Mouse (Mus musculus) intestine, embryonic 16.5 days (tissue): ENCODE data around the gene Ahnak2. TPM values are rescaled to one million over a fixed set of nuclear protein-coding genes. Genes with fewer than 3 reads are reported as not detected.

Source experiments
- ATAC-seq: fragments of 200-750 bp; cut with Nextera tagmentation; 2 replicates; pipeline ENCODE4 v1.8.0; 2017; ENCODE audit warnings: moderate TSS enrichment, moderate library complexity
- H3K27ac ChIP-seq: fragments of 300-500 bp; sonication (generic); 2 replicates; pipeline ENCODE4 v1.5.1; 2014; ENCODE audit warnings: mild to moderate bottlenecking, low read length
- H3K27me3 ChIP-seq: fragments of 300-500 bp; sonication (generic); replicated peaks from 2 replicates; pipeline ENCODE4 v1.6.1; 2014; ENCODE audit warnings: low read length, control low read depth, mixed read lengths; ENCODE audit not compliant: control insufficient read depth, insufficient read depth
- H3K36me3 ChIP-seq: fragments of 300-500 bp; sonication (generic); 2 replicates; pipeline ENCODE4 v1.6.1; 2014; ENCODE audit warnings: low read length, control low read depth; ENCODE audit not compliant: control insufficient read depth, insufficient read depth
- H3K4me1 ChIP-seq: fragments of 300-500 bp; sonication (generic); 2 replicates; pipeline ENCODE4 v1.6.1; 2014; ENCODE audit warnings: low read length, control low read depth, mixed read lengths; ENCODE audit not compliant: control insufficient read depth, insufficient read depth
- H3K4me2 ChIP-seq: fragments of 300-500 bp; sonication (generic); 2 replicates; pipeline ENCODE4 v1.6.1; 2014; ENCODE audit warnings: low read depth, low read length, control low read depth
- H3K4me3 ChIP-seq: fragments of 300-500 bp; sonication (generic); 2 replicates; pipeline ENCODE4 v1.5.1; 2014; ENCODE audit warnings: mild to moderate bottlenecking, low read length
- H3K9ac ChIP-seq: fragments of 300-500 bp; sonication (generic); 2 replicates; pipeline ENCODE4 v1.6.1; 2014; ENCODE audit warnings: low read depth, low read length
- H3K9me3 ChIP-seq: fragments of 300-500 bp; sonication (generic); 2 replicates; pipeline ENCODE4 v1.6.1; 2016; ENCODE audit warnings: low read length, control low read depth; ENCODE audit not compliant: control insufficient read depth
- WGBS: fragments of 180-500 bp; shearing (Covaris S2); extraction: QIAGEN DNeasy Blood & Tissue Kit; methylation state at CpG from one replicate; pipeline ENCODE4 v1.1.7; 2014; 5-methylcytosine and 5-hydroxymethylcytosine counted together
- polyA plus RNA-seq: library from polyadenylated mRNA; unstranded; fragments of >200 nt; fragmentation: Nextera tagmentation; extraction: Ambion mirVana; gene quantifications from 2 replicates; pipeline ENCODE4 v1.2.1, GENCODE M21; 2015

Gene Ahnak2
- polyA plus RNA-seq, 1 experiment from 2014 or later = 2.3 TPM

DNA sequence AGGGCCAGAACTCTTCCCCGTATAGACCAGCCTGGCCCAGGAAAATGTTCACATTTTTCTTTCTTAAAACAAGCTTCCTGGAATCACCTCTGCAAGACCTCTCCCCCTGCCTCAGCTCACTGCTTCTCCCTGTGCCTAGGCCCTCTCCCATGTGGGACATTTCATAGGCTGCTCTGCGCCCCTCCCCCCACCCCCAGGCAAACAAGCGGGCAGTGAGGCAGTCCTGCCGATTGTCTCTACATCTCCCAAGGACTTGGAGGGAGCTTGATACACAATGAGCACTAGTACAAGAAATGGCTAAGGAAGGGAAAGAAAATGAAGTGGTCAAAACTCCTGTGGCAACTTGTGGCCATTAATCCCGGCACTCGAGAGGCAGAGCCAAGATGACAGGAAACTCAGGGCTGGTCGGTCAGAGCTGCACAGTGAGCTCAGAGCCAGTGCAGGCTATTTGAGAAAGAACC lies 8.1 kb downstream of the Ahnak2 start:
- no peak for ATAC-seq
- 0 out of 2 replicates have a peak overlapping the region, but pooled peaks have one; percentile 6 for H3K4me3 ChIP-seq
- H3K9me3 ChIP-seq = no peaks in the 10 kb centered on the region
- 0 out of 2 replicates have a peak overlapping the region, but pooled peaks have one; percentile 30 for H3K9ac ChIP-seq
- no peaks in the 10 kb centered on the region for H3K27me3 ChIP-seq
- no peaks in the 10 kb centered on the region for H3K36me3 ChIP-seq
- 24% methylated on average over 7 of the region's 7 CpGs for WGBS
- H3K4me2 ChIP-seq = peak overlapping the region; percentile 27; the same call in 1 of the 2 replicates
- peaks cover 58% of the 10 kb centered on the region for H3K4me1 ChIP-seq
- peak overlapping the region; percentile 23; the same call in 1 of the 2 replicates for H3K27ac ChIP-seq

DNA sequence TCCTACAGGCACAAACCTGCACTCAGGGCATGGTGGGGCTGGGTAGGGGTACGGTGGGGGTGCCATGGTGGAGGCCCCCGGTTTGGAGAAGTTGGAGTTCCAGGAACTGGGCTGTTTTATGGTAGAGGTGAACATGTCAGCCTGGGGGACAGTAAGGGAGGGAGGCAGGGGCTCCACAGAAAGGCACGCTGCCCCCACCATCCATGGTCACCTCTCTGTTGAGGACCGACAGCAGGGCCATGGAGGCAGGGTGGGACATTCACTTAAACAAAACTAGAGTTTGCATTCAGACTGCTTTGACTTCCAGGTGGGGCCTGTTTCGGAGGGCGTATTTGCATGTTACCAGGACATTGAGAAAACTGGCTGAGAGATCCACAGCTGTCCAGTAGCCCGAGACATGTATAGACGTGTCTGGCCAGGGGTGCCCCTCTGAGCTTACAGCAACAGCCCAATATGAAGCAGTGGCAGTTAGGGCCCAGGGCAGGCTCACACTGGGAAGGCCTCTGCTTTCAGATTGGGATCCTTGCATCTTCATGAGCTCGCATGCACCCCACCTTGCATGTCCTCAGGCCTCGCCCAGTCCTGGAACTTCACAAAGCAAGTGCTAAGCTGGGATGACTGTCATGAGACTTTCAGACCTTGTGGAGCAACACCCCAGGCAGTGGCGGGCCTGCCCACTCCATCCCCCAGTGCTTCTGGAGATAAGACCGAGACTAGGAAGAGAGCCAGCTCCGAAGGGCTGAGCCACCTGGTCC lies 8.7 kb downstream of the Ahnak2 start:
- Histone ChIP-seq H3K27ac (no peak overlapping the region), H3K4me3 (no peak overlapping the region), H3K27me3 (no peaks in the 10 kb centered on the region), H3K4me1 (peaks cover 52% of the 10 kb centered on the region), H3K36me3 (no peaks in the 10 kb centered on the region), H3K4me2 (no peak overlapping the region), H3K9me3 (no peaks in the 10 kb centered on the region), H3K9ac (no peak overlapping the region)
- ATAC-seq = peak; percentile 43
- WGBS = 62% methylated on average over 13 of the region's 13 CpGs

DNA sequence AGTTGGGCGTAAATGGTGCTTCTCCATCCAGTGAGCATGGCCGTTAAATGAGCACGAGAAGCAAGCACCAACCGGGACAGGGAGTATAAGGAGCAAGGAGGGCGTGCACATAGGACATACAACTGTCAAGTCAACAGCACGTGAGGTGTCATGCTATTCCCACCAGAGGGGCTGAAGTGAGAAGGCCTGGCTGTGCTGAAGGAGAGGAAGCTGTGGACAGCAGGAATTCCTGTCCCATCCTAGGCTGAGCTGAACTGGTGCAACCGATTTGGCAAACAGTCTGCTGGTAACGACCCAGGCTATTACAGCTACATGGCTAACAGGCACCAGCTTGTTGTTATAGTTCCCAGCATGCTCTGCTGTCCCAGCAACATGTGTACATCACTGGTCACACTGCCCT lies 11.4 kb downstream of the Ahnak2 start:
- H3K27ac ChIP-seq = no peak overlapping the region
- H3K4me1 ChIP-seq = peaks cover 32% of the 10 kb centered on the region
- no peaks in the 10 kb centered on the region for H3K9me3 ChIP-seq
- no peak for ATAC-seq
- no peaks in the 10 kb centered on the region for H3K36me3 ChIP-seq
- H3K9ac ChIP-seq = no peak overlapping the region
- H3K27me3 ChIP-seq = no peaks in the 10 kb centered on the region
- no peak overlapping the region for H3K4me2 ChIP-seq
- WGBS = 65% methylated on average over 8 of the region's 8 CpGs
- no peak overlapping the region for H3K4me3 ChIP-seq

DNA sequence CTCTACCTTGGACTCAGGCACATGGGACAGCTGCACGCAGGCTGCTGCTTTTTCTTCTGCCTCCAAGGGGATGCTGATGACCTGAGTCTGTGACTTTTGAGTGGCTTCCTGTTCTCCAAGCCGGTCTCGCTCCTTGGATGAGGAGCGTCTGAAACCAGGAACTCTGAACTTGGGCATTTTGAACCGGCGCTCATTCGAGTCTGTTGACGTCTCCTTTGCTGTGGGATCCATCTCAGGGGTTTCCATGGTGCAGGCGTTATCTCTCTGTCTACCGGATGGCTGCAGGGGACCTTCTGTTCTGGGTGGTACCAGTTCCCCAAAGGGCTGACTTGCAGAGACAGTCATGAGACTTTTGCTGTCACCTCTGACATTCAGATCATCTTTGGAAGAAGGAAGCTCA lies 28.0 kb downstream of the Ahnak2 start:
- Histone ChIP-seq H3K4me2 (no peak overlapping the region), H3K36me3 (no peaks in the 10 kb centered on the region), H3K9me3 (peaks cover 3% of the 10 kb centered on the region; the same call in 1 of the 2 replicates), H3K4me3 (no peak overlapping the region), H3K9ac (no peak overlapping the region), H3K27ac (no peak overlapping the region), H3K4me1 (no peaks in the 10 kb centered on the region), H3K27me3 (no peaks in the 10 kb centered on the region)
- ATAC-seq = no peak
- WGBS = 92% methylated on average over 10 of the region's 10 CpGs

DNA sequence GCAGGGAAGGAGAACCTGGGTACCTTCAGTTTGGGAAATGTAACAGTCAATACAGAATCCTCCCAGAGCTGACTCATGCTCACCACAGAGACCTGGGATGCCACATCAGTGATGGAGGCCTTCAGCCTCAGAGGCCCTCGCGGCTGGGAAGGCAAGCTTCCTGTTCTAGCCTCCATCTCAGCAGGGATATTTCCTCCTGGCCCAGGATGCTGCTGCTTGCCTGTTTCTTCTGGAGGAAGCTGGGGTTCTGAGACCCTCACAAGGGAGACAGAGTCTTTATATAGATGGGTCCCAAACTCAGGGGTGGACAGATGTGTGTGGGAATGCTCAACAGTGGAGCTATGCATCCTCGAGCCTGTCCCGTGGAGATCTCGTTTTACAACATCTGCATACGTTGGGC lies 28.4 kb downstream of the Ahnak2 start:
- no peak overlapping the region for H3K4me3 ChIP-seq
- no peak overlapping the region for H3K4me2 ChIP-seq
- no peaks in the 10 kb centered on the region for H3K27me3 ChIP-seq
- 75% methylated on average over 6 of the region's 6 CpGs for WGBS
- H3K9ac ChIP-seq = no peak overlapping the region
- no peaks in the 10 kb centered on the region for H3K4me1 ChIP-seq
- H3K36me3 ChIP-seq = no peaks in the 10 kb centered on the region
- no peak for ATAC-seq
- H3K27ac ChIP-seq = no peak overlapping the region
- H3K9me3 ChIP-seq = peaks cover 3% of the 10 kb centered on the region; the same call in 1 of the 2 replicates

DNA sequence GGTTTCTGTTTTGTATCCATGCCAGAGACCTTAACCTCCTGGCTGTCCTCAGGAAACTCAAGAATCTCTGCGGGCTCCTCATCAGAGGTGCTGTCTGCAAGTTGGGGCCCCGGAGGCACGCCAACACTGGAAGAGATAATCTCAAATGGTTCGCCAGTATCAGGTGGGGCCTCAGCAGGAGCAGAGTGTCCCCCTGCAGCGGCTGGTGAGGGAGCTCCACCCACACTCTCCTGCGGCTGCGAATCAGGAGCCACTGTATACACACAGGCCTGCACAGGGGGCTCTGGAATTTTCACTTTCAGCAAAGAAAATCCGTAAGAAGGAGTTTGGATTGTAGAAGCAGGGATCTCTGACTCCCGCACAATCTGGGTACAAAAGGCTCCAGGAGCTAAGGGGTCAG lies 29.1 kb downstream of the Ahnak2 start:
- Histone ChIP-seq H3K4me1 (no peaks in the 10 kb centered on the region), H3K4me2 (no peak overlapping the region), H3K27me3 (no peaks in the 10 kb centered on the region), H3K36me3 (no peaks in the 10 kb centered on the region), H3K27ac (no peak overlapping the region), H3K9ac (no peak overlapping the region; the same call in 1 of the 2 replicates), H3K9me3 (peaks cover 3% of the 10 kb centered on the region; the same call in 1 of the 2 replicates), H3K4me3 (no peak overlapping the region)
- no peak for ATAC-seq
- 25% methylated on average over 9 of the region's 9 CpGs for WGBS

DNA sequence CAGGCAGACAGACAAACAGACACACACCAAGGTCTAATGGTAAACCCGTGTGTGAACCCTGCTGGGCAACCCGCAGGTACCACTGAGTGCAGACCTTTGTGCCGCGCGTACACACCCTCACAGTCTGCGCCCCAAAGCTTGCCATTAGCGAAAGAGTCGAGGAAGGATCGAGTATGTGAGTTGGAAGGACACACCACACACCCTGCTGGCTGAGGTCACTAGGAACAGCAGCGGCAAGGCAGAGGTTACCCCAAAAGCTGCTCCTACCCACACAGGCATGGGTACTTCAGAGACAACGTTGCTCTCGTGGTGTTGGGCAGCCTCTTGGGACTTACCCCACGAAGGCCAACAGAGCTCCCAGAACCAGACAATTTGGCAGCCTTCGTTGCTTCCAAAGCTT lies 30.2 kb downstream of the Ahnak2 start:
- Histone ChIP-seq H3K4me3 (no peak overlapping the region), H3K9ac (no peak overlapping the region), H3K4me2 (no peak overlapping the region), H3K4me1 (no peaks in the 10 kb centered on the region), H3K27ac (no peak overlapping the region), H3K9me3 (peaks cover 3% of the 10 kb centered on the region; the same call in 1 of the 2 replicates), H3K27me3 (no peaks in the 10 kb centered on the region), H3K36me3 (no peaks in the 10 kb centered on the region)
- WGBS = 93% methylated on average over 14 of the region's 14 CpGs
- ATAC-seq = no peak

DNA sequence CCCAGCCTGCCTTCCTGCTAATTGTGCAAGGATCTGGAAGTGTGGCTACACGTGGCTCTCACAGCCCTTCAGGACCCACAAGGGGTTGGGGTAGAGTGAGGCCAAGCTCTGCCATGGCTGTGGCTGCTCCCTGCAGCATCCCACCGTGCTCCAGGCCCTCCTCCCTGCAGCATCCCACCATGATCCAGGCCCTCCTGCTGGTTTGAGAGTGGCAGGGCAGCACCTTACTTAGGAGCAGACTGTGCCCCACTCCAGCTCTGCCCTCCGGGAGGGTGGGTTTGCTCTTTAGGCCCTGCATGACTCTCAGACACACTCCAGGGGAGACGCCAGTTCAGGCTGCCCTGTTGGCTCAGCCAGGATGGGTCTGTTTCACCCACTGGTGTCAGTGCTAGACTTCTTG lies 32.1 kb downstream of the Ahnak2 start:
- WGBS = 68% methylated on average over 4 of the region's 4 CpGs
- Histone ChIP-seq H3K4me2 (no peak overlapping the region), H3K9me3 (no peaks in the 10 kb centered on the region), H3K27ac (no peak overlapping the region), H3K27me3 (no peaks in the 10 kb centered on the region), H3K4me1 (no peaks in the 10 kb centered on the region), H3K36me3 (no peaks in the 10 kb centered on the region), H3K9ac (no peak overlapping the region), H3K4me3 (no peak overlapping the region)
- no peak for ATAC-seq

DNA sequence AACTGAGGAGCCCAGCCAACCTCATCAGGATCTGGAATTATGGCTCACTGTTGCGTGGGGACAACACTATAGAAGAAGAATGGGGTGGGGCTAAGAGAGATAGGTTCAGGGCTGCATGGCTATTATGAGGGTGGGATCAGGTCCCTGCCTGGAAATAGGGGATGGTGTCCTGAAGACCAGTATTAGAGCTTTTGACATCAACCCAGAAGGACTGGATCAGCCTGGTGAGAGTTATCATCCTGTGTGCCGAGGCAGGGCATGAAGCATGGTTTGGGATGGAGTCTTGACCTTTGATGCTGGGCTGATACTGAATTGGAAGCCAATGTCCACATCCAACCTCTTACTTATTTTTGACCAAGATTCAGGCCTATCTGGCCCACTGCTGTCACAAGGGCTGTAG lies 32.7 kb downstream of the Ahnak2 start:
- ATAC-seq = no peak
- H3K4me2 ChIP-seq = no peak overlapping the region
- 71% methylated on average over 2 of the region's 2 CpGs for WGBS

More for the DNA sequence above, 32.7 kb downstream of the Ahnak2 start:
- Histone ChIP-seq H3K9ac (no peak overlapping the region), H3K36me3 (no peaks in the 10 kb centered on the region), H3K4me3 (no peak overlapping the region), H3K9me3 (no peaks in the 10 kb centered on the region), H3K4me1 (no peaks in the 10 kb centered on the region), H3K27ac (no peak overlapping the region), H3K27me3 (no peaks in the 10 kb centered on the region)
